Mouse (Mus musculus): ENCODE measurements around the gene Chrnb1. TPM values are rescaled to one million over a fixed set of nuclear protein-coding genes. Genes with fewer than 3 reads are reported as not detected.
A peak's percentile ranks its signal among the peaks of the same experiment; 100 is the strongest.

The Chrnb1 gene
- polyA plus RNA-seq, 1 experiment from 2014 or later, result 3.4 TPM

GRCm38 (mm10) chr11:69777504-69778257 lies 18.1 kb downstream of the Chrnb1 start:
- no peak for DNase-seq (ENCODE audit: low spot score)

- no peak for DNase-seq (ENCODE audit: low spot score)
Observed at GRCm38 (mm10) chr11:69776488-69776887, 19.3 kb downstream of the Chrnb1 start.

GRCm38 (mm10) chr11:69775716-69776115 lies 20.0 kb downstream of the Chrnb1 start:
- no peak for DNase-seq (ENCODE audit: low spot score)

DNA sequence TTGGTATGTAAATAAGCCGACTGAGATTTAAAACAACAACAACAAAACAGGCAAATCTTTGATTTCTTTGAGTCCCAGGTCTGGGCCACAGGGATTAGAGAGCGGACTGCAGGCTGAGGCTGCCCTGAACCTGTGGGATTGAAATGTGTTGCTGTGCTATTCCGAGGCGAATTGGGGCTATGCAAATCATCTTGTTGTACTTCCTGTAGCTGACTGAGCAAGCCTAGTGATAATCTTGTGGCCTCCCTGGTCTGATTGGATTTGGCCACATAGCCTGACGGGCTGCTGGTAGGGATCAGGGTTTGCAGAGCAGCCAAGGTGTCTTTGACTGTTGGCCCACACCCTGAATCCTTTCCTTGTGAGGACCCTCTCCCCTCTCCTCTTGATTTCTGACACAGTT lies 20.8 kb downstream of the Chrnb1 start:
- no peak for DNase-seq (ENCODE audit: low spot score)

DNA sequence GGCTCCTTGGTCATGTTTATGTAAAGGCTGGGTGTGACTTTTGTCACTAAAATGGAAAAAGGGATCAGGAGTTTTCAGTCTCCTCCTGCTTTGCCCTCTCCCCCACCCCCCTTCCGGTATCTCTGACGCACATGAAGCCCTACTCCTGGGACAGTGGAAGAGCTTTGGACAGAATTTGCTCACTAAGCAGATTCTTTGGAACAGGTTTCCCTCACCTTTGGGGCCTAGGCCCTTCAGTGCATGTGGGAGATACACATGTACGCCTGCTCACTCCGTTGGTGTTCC lies 28.2 kb downstream of the Chrnb1 start:
- DNase-seq (ENCODE audit: low spot score), result no peak

GRCm38 (mm10) chr11:69766872-69767624 lies 28.7 kb downstream of the Chrnb1 start:
- DNase-seq (ENCODE audit: low spot score), result no peak

GRCm38 (mm10) chr11:69766126-69766609 lies 29.6 kb downstream of the Chrnb1 start:
- DNase-seq (ENCODE audit: low spot score), result peak; percentile 86

GRCm38 (mm10) chr11:69765221-69766125 lies 30.3 kb downstream of the Chrnb1 start, which contains the start of gene Zbtb4:
Zbtb4 (plus strand) TSS chr11:69765912.
- DNase-seq (ENCODE audit: low spot score), result peak; percentile 53

GRCm38 (mm10) chr11:69763551-69763950 lies 32.2 kb downstream of the Chrnb1 start:
- DNase-seq (ENCODE audit: low spot score), result no peak

GRCm38 (mm10) chr11:69761868-69762267 lies 33.9 kb downstream of the Chrnb1 start, which contains the start of gene Slc35g3:
Slc35g3 (minus strand) TSS chr11:69761968.
- peak; percentile 37 for DNase-seq (ENCODE audit: low spot score)

DNA sequence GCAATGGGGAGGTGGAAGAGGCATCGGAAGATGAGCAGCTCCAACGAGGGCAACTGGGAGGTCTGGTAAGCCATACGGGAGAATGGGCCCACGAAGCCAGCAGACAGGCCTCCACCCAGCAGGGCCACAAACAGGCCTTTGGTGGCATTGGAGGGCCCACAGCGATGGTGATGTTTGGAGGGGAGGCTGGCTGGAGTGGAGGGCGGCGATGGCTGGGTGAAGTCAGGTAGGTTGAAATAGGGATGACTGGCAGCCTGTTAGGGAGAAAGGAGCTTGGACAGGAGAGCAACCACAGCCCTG lies 34.9 kb downstream of the Chrnb1 start:
- DNase-seq (ENCODE audit: low spot score), result no peak

DNA sequence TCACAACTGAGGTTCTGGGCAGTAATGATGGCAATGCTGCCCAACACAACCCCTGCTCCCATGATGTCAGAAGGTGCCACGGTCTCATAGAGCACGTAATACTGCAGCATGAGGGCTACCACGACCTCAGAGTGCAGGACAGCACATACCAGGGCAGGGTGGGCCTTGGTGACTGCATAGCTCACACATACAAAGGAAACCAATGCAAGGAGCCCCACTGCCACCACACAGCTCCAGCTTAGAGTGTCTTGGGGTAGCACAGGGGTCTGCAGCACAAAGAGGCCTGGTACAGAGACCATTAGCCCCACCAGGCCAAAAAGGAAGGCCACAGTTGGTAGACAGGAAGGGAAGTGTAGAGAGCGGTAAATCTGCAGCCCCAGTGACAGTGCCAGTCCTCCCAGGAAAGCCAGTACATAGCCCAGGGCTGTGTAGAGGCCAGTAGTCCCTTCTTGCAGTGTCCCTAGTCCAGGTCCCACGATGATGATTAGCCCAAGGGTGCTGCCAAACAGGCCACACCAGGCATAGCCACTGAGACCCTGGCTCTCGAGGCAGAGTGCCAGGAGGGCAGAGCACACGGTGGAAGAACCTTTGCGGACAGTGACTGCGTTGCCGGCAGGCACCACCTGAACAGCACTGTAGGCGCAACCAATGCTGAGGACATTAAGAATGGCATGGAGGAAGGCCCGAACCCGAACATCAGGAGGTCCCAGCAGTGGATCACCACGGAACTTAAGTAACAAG lies 35.4 kb downstream of the Chrnb1 start:
- DNase-seq (ENCODE audit: low spot score), result no peak

- peak; percentile 93 for DNase-seq (ENCODE audit: low spot score)
Observed at GRCm38 (mm10) chr11:69758971-69759721, 36.6 kb downstream of the Chrnb1 start.

- DNase-seq (ENCODE audit: low spot score), result peak; percentile 99
Observed at GRCm38 (mm10) chr11:69758478-69758970, 37.2 kb downstream of the Chrnb1 start, which contains the start of gene Polr2a. Polr2a (minus strand) TSS chr11:69758637.

- DNase-seq (ENCODE audit: low spot score), result peak; percentile 94
Observed at GRCm38 (mm10) chr11:69758090-69758456, 37.7 kb downstream of the Chrnb1 start.

DNA sequence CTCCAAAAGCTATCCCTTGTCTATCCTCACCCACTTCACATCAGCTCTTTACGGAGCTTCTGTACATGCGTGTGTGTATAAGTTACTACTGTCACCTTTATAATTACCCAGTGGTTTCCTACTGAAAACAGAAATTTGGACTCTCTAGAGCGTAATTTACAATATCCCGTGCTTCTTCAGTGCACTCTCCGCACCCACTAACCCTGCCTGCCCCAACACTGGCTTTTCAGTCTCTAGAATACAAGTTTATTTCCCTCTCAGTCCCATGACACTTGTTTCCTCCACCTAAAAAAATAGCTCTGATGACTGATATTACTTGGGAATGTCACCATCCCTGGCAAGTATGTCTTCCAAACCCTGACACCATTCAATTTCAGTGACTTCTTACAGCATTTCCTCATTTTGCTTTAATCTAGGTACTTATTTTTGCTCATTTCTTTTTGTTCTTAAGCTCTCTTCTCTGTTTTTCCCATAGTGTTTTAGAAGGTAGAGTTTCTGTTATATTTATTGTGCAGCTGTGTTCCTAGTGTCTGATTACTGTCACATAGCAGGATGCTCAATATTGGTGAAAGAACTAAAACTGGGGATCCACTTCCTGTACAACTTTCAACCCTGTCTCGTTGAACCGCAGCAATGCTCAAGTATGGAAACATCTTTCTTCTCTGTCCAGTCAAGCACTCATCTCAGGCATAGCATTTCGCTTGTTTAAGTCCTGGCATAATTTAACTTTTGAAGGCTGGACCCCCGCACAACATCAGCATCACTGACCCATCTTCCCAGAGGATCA lies 38.2 kb downstream of the Chrnb1 start:
- no peak for DNase-seq (ENCODE audit: low spot score)

DNA sequence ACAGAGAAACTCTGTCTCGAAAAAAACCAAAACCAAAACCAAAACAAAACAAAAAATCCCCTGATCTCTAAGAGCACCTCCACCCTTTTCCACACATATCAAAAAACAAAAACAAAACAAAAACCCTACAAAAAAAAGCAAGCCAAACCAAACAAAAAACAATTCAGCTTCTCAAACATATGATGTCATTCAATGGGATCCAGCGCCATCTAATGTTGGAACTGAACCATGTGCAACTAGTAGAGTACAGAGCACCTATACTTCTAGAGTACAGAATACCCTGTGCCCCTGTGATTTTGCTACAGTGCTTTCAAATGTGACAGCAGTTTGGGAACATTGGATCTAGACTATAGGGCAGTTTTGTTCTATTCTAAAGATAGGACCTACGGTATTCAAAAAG lies 41.0 kb downstream of the Chrnb1 start:
- DNase-seq (ENCODE audit: low spot score), result peak; percentile 76

GRCm38 (mm10) chr11:69754233-69754632 lies 41.5 kb downstream of the Chrnb1 start:
- no peak for DNase-seq (ENCODE audit: low spot score)

GRCm38 (mm10) chr11:69752686-69753085 lies 43.1 kb downstream of the Chrnb1 start:
- no peak for DNase-seq (ENCODE audit: low spot score)
